Mouse (Mus musculus) C2C12 (cell line): ENCODE measurements at regions not wholly inside any gene's neighbourhood (a gene's known extent, or its start where the extent isn't known, plus 50 kb on each side); places are given as distances from the start of the nearest gene placed in this dataset.
"Not testable (repeated sequence)": the region's sequence is repeated elsewhere in the genome, so short reads cannot be mapped to it uniquely, and the experiment has no call there.

Source experiments
- H3K27me3 ChIP-seq: one replicate; pipeline ENCODE4 v1.6.1; 2011; ENCODE audit not compliant: control insufficient read depth, insufficient read depth, insufficient read length
- H3K36me3 ChIP-seq: one replicate; pipeline ENCODE4 v1.6.1; 2011; ENCODE audit not compliant: control insufficient read depth, insufficient read depth
- H3K4me3 ChIP-seq: one replicate; pipeline ENCODE4 v1.5.1; 2011; ENCODE audit warnings: mild to moderate bottlenecking, control low read depth; ENCODE audit not compliant: poor library complexity, insufficient read depth, severe bottlenecking
- H3K79me2 ChIP-seq: one replicate; pipeline ENCODE4 v1.6.1; 2011; ENCODE audit not compliant: control insufficient read depth, insufficient read depth
- H3K79me3 ChIP-seq: one replicate; pipeline ENCODE4 v1.6.1; 2011; ENCODE audit warnings: low read depth, control low read depth
- H3ac ChIP-seq: one replicate; pipeline ENCODE3; 2011; ENCODE audit warnings: low read depth; ENCODE audit not compliant: control insufficient read depth, insufficient read length
- CEBPB ChIP-seq: IDR thresholded peaks from one replicate; pipeline ENCODE4 v1.6.1; 2011; ENCODE audit warnings: low read depth, mild to moderate bottlenecking, control low read depth, moderate library complexity
- CTCF ChIP-seq: IDR thresholded peaks from one replicate; pipeline ENCODE4 v1.5.1; 2011; ENCODE audit not compliant: control insufficient read depth, insufficient read depth, insufficient read length
- FOSL1 ChIP-seq: IDR thresholded peaks from one replicate; pipeline ENCODE4 v1.8.0; 2011; ENCODE audit warnings: mild to moderate bottlenecking, low read length; ENCODE audit not compliant: poor library complexity, insufficient read depth, severe bottlenecking
- MAX ChIP-seq: IDR thresholded peaks from one replicate; pipeline ENCODE4 v1.6.1; 2011; ENCODE audit warnings: mild to moderate bottlenecking, control low read depth
- MYOD1 ChIP-seq: IDR thresholded peaks from one replicate; pipeline ENCODE4 v1.6.1; 2011; ENCODE audit warnings: low read depth; ENCODE audit not compliant: control insufficient read depth, insufficient read length
- MYOG ChIP-seq: IDR thresholded peaks from one replicate; pipeline ENCODE4 v1.6.1; 2011; ENCODE audit not compliant: control insufficient read depth, insufficient read length; ENCODE audit errors: extremely low read depth
- USF1 ChIP-seq: IDR thresholded peaks from one replicate; pipeline ENCODE4 v1.6.1; 2011; ENCODE audit warnings: low read depth, mild to moderate bottlenecking, control low read depth, moderate library complexity

- H3K79me2 ChIP-seq, H3K79me3 ChIP-seq, H3ac ChIP-seq, H3K27me3 ChIP-seq, H3K4me3 ChIP-seq, H3K36me3 ChIP-seq: not testable (repeated sequence)
Observed at GRCm38 (mm10) chr2:116526203-116526602, 352.3 kb upstream of the Tmco5 start.

GRCm38 (mm10) chr2:116536453-116536852 lies 342.0 kb upstream of the Tmco5 start:
- H3K27me3 ChIP-seq: no peaks in the 10 kb centered on the region
- H3K79me2 ChIP-seq: no peaks in the 10 kb centered on the region
- no peaks in the 10 kb centered on the region for H3K36me3 ChIP-seq
- no peaks in the 10 kb centered on the region for H3K79me3 ChIP-seq
- TF ChIP-seq USF1 (no peak), MYOG (no peak), FOSL1 (no peak), CEBPB (no peak), CTCF (no peak), MAX (no peak), MYOD1 (no peak)
- no peak overlapping the region for H3K4me3 ChIP-seq
- no peak overlapping the region for H3ac ChIP-seq

GRCm38 (mm10) chr2:116559350-116559749 lies 319.1 kb upstream of the Tmco5 start:
- no peak overlapping the region for H3K4me3 ChIP-seq

GRCm38 (mm10) chr2:116583989-116584388 lies 294.5 kb upstream of the Tmco5 start:
- Histone ChIP-seq H3K79me2 (no peaks in the 10 kb centered on the region), H3K27me3 (no peaks in the 10 kb centered on the region), H3ac (no peak overlapping the region), H3K79me3 (no peaks in the 10 kb centered on the region), H3K4me3 (no peak overlapping the region), H3K36me3 (no peaks in the 10 kb centered on the region)
- TF ChIP-seq USF1: no peak
- TF ChIP-seq MAX: no peak
- no peak for TF ChIP-seq FOSL1
- no peak for TF ChIP-seq MYOD1
- TF ChIP-seq MYOG: no peak
- TF ChIP-seq CTCF: no peak
- TF ChIP-seq CEBPB: no peak

More at GRCm38 (mm10) chr2:116559350-116559749, 319.1 kb upstream of the Tmco5 start:
- Histone ChIP-seq H3K79me3 (no peaks in the 10 kb centered on the region), H3K27me3 (no peaks in the 10 kb centered on the region), H3K36me3 (no peaks in the 10 kb centered on the region), H3K79me2 (no peaks in the 10 kb centered on the region), H3ac (no peak overlapping the region)
- no peak for TF ChIP-seq MYOG
- TF ChIP-seq CTCF: no peak

- H3K36me3 ChIP-seq: no peaks in the 10 kb centered on the region
- no peaks in the 10 kb centered on the region for H3K79me2 ChIP-seq
- H3ac ChIP-seq: no peak overlapping the region
- no peaks in the 10 kb centered on the region for H3K79me3 ChIP-seq
- no peaks in the 10 kb centered on the region for H3K27me3 ChIP-seq
- no peak for TF ChIP-seq MYOG
- no peak for TF ChIP-seq MAX
- TF ChIP-seq MYOD1: no peak
- TF ChIP-seq FOSL1: no peak
- TF ChIP-seq CTCF: no peak
- TF ChIP-seq USF1: no peak
- no peak for TF ChIP-seq CEBPB
- no peak overlapping the region for H3K4me3 ChIP-seq
Observed at GRCm38 (mm10) chr2:116586203-116586959, 292.1 kb upstream of the Tmco5 start.

- Histone ChIP-seq H3K36me3 (no peaks in the 10 kb centered on the region), H3K79me3 (no peaks in the 10 kb centered on the region)
Observed at GRCm38 (mm10) chr2:116605869-116606268, 272.6 kb upstream of the Tmco5 start.

More at GRCm38 (mm10) chr2:116605869-116606268, 272.6 kb upstream of the Tmco5 start:
- Histone ChIP-seq H3ac (no peak overlapping the region), H3K79me2 (no peaks in the 10 kb centered on the region), H3K4me3 (no peak overlapping the region), H3K27me3 (no peaks in the 10 kb centered on the region)
- TF ChIP-seq MYOG (no peak), CTCF (no peak), USF1 (no peak), CEBPB (no peak), FOSL1 (no peak), MAX (no peak), MYOD1 (no peak)
